Mouse (Mus musculus) ES-Bruce4 (cell line): Measurements from ENCODE around the gene Sult1a1.
"Not testable (repeated sequence)": the region's sequence is repeated elsewhere in the genome, so short reads cannot be mapped to it uniquely, and the experiment has no call there.

Experiments used
- CTCF ChIP-seq: IDR thresholded peaks from one replicate; pipeline ENCODE4 v1.8.1; 2011; ENCODE audit warnings: low read depth, low read length
- EP300 ChIP-seq: IDR thresholded peaks from 2 replicates; pipeline ENCODE4 v1.6.1; 2011; ENCODE audit warnings: low read depth, low read length; ENCODE audit not compliant: insufficient read depth
- POLR2A ChIP-seq: IDR thresholded peaks from one replicate; pipeline ENCODE4 v1.8.1; 2011; ENCODE audit warnings: low read length; ENCODE audit not compliant: insufficient read depth

DNA sequence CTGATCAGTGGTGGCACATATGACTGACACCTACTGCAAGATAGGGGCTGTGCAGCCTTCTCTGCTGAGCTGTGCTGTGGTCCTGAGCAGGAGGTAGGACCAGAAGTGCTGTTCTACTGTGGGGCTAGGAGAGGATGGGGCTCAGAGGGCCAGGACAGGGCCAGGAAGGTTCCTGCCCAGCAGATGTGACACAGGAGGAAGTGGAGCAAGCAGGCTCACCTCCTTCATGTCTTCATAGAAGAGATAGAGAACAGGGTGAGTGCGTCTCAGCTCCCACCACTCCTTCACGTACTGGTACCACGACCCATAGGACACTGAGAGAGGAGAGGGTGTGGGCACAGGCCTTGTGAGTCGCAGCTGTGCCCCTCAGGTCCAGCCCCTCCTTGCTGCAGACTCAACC, 11.9 kb upstream of the Sult1a1 start:
- not testable (repeated sequence) for TF ChIP-seq CTCF, EP300, POLR2A
